Mouse (Mus musculus) C2C12 (cell line): ENCODE data around the gene Mkks. TPM values are rescaled to one million over a fixed set of nuclear protein-coding genes. Genes with fewer than 3 reads are reported as not detected.
A peak's percentile ranks its signal among the peaks of the same experiment; 100 is the strongest.

ENCODE experiments used
- H3K27me3 ChIP-seq: one replicate; pipeline ENCODE4 v1.6.1; 2011; ENCODE audit not compliant: control insufficient read depth, insufficient read depth, insufficient read length
- H3K36me3 ChIP-seq: one replicate; pipeline ENCODE4 v1.6.1; 2011; ENCODE audit not compliant: control insufficient read depth, insufficient read depth
- H3K4me3 ChIP-seq: one replicate; pipeline ENCODE4 v1.5.1; 2011; ENCODE audit warnings: mild to moderate bottlenecking, control low read depth; ENCODE audit not compliant: poor library complexity, insufficient read depth, severe bottlenecking
- H3K79me2 ChIP-seq: one replicate; pipeline ENCODE4 v1.6.1; 2011; ENCODE audit not compliant: control insufficient read depth, insufficient read depth
- H3K79me3 ChIP-seq: one replicate; pipeline ENCODE4 v1.6.1; 2011; ENCODE audit warnings: low read depth, control low read depth
- H3ac ChIP-seq: one replicate; pipeline ENCODE3; 2011; ENCODE audit warnings: low read depth; ENCODE audit not compliant: control insufficient read depth, insufficient read length
- CEBPB ChIP-seq: IDR thresholded peaks from one replicate; pipeline ENCODE4 v1.6.1; 2011; ENCODE audit warnings: low read depth, mild to moderate bottlenecking, control low read depth, moderate library complexity
- CTCF ChIP-seq: IDR thresholded peaks from one replicate; pipeline ENCODE4 v1.5.1; 2011; ENCODE audit not compliant: control insufficient read depth, insufficient read depth, insufficient read length
- FOSL1 ChIP-seq: IDR thresholded peaks from one replicate; pipeline ENCODE4 v1.8.0; 2011; ENCODE audit warnings: mild to moderate bottlenecking, low read length; ENCODE audit not compliant: poor library complexity, insufficient read depth, severe bottlenecking
- MAX ChIP-seq: IDR thresholded peaks from one replicate; pipeline ENCODE4 v1.6.1; 2011; ENCODE audit warnings: mild to moderate bottlenecking, control low read depth
- MYOD1 ChIP-seq: IDR thresholded peaks from one replicate; pipeline ENCODE4 v1.6.1; 2011; ENCODE audit warnings: low read depth; ENCODE audit not compliant: control insufficient read depth, insufficient read length
- MYOG ChIP-seq: IDR thresholded peaks from one replicate; pipeline ENCODE4 v1.6.1; 2011; ENCODE audit not compliant: control insufficient read depth, insufficient read length; ENCODE audit errors: extremely low read depth
- USF1 ChIP-seq: IDR thresholded peaks from one replicate; pipeline ENCODE4 v1.6.1; 2011; ENCODE audit warnings: low read depth, mild to moderate bottlenecking, control low read depth, moderate library complexity
- long read RNA-seq, 2 experiments: library from polyadenylated mRNA; unstranded; transcript quantifications; one replicate each; pipeline ENCODE4 v2.0.0; 2019 to 2020
- polyA plus RNA-seq: library from polyadenylated mRNA; unstranded; fragments of >200 nt; fragmentation: generic; extraction: Trizol; gene quantifications from one replicate; pipeline ENCODE4 v1.2.1, GENCODE M21; 2012; ENCODE audit warnings: missing spikeins

Mkks gene
- 5.2 TPM for polyA plus RNA-seq
- long read RNA-seq, experiment 1, partial matches to known transcripts = 3 of 7 reads
- long read RNA-seq, experiment 1, other reads (novel, unspliced or antisense) = 1 of 7 reads
- long read RNA-seq, experiment 2, transcript Mkks-202 (6 exons, 3,178 nt) = major isoform, 68 of 79 reads
- long read RNA-seq, experiment 2, partial matches to known transcripts = 0 of 79 reads
- long read RNA-seq, experiment 2, other reads (novel, unspliced or antisense) = 7 of 79 reads

- peaks cover 68% of the 10 kb centered on the region for H3K79me2 ChIP-seq
- H3ac ChIP-seq = peak within 1 kb of the TSS; percentile 90
- peaks cover 3% of the 10 kb centered on the region for H3K36me3 ChIP-seq
- no peak for TF ChIP-seq FOSL1
- peak within 1 kb of the TSS; percentile 69 for H3K4me3 ChIP-seq
- H3K27me3 ChIP-seq = no peaks in the 10 kb centered on the region
- H3K79me3 ChIP-seq = peaks cover 32% of the 10 kb centered on the region
These were observed at the start of gene Mkks, which contains the start of the genes Slx4ip and AL731706.1 for GRCm38 (mm10) chr2:136891068-136891950. Gene Mkks (minus strand): TSS chr2:136891389. Gene Slx4ip (plus strand): TSS chr2:136891218. Gene AL731706.1 (minus strand): TSS chr2:136891389.

DNA sequence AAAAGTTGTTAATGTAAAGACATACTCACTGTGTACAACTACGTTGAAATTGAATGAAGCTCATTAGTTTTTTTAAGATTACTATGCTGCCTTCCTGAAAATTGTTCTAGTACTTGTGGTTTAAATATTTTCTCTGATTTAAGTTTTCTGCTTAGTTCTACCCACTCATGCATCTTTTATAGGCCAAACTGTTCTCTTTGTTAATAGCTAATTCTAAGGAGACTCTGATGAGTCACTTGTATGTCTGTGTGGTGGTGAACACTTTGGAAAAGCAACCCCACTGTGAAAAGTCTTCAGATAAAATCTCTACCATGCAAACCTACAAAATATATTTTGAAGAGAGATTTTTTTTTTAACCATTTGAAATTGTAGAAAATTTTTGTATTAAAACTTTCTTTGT, 47.1 kb upstream of the Mkks start:
- Histone ChIP-seq H3K79me2 (no peaks in the 10 kb centered on the region), H3K36me3 (no peaks in the 10 kb centered on the region), H3K27me3 (no peaks in the 10 kb centered on the region), H3K79me3 (no peaks in the 10 kb centered on the region), H3ac (no peak overlapping the region), H3K4me3 (no peak overlapping the region)
- TF ChIP-seq USF1 = no peak
- TF ChIP-seq CEBPB = no peak
- TF ChIP-seq FOSL1 = no peak
- TF ChIP-seq MYOG = no peak
- no peak for TF ChIP-seq CTCF
- TF ChIP-seq MAX = no peak
- TF ChIP-seq MYOD1 = no peak

- peaks cover 4% of the 10 kb centered on the region for H3K79me3 ChIP-seq
- H3K27me3 ChIP-seq = no peaks in the 10 kb centered on the region
- no peak overlapping the region for H3ac ChIP-seq
- H3K4me3 ChIP-seq = no peak overlapping the region
- no peaks in the 10 kb centered on the region for H3K79me2 ChIP-seq
- no peaks in the 10 kb centered on the region for H3K36me3 ChIP-seq
- TF ChIP-seq CEBPB (no peak), CTCF (no peak), MYOG (no peak), USF1 (no peak), MAX (no peak), MYOD1 (no peak), FOSL1 (no peak)
These were observed 45.5 kb upstream of the Mkks start for GRCm38 (mm10) chr2:136936391-136937288.

- Histone ChIP-seq H3K4me3 (no peak overlapping the region), H3K79me3 (peaks cover 4% of the 10 kb centered on the region), H3K79me2 (peaks cover 15% of the 10 kb centered on the region), H3K27me3 (no peaks in the 10 kb centered on the region), H3ac (peak overlapping the region; percentile 16), H3K36me3 (no peaks in the 10 kb centered on the region)
- TF ChIP-seq FOSL1 (peak; percentile 73), MYOD1 (peak; percentile 52), USF1 (no peak), MYOG (no peak), MAX (peak; percentile 7)
These were observed 29.8 kb upstream of the Mkks start for GRCm38 (mm10) chr2:136921003-136921408.

DNA sequence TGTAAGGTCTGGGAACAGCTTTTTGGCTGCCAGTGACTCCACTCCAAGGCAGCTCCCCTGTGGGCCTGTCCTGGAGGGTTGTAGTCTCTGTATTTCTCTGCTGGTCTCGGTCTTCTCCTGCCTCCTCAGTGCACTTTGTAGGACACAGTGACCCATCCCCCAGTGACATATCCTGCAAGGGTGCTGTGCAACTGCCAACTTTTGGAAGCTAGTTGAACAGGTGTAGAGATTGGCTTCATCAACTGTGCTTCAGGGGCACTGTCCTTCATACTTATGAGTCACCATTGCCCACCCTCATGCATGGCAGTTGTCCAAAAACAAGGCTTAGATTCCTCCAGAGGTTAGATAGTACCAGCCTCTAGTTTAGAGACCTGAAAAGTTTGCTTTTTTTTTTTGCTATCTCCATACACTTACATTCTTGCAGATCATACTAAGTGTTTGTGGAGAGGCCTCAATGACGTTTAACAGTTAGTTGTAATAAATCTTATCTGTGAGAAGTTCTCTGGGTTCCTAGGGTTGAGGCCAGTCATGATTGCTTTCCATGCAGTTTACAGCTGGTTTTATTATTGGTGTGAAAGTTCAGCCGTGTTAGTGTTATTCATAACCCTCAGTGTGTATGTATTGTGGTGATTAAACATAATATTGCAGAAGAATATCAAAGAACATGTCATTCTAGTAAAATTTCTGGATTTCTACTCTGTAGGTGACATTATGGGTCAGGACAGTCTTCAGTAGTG, 29.2 kb upstream of the Mkks start:
- H3K4me3 ChIP-seq = no peak overlapping the region
- no peak overlapping the region for H3ac ChIP-seq
- peaks cover 4% of the 10 kb centered on the region for H3K79me3 ChIP-seq
- H3K36me3 ChIP-seq = no peaks in the 10 kb centered on the region
- TF ChIP-seq MAX (no peak), MYOD1 (peak; percentile 92)
- peaks cover 15% of the 10 kb centered on the region for H3K79me2 ChIP-seq
- H3K27me3 ChIP-seq = no peaks in the 10 kb centered on the region
